Mouse (Mus musculus) urinary bladder, postnatal 10 days (tissue): Measurements from ENCODE around the gene Dnajb7.
A peak's percentile ranks its signal among the peaks of the same experiment; 100 is the strongest.
"Not testable (repeated sequence)": the region's sequence is repeated elsewhere in the genome, so short reads cannot be mapped to it uniquely, and the experiment has no call there.

Source experiments
- DNase-seq: peaks from one replicate; pipeline ENCODE4 v3.0.0; 2022; ENCODE audit warnings: low spot score

The Dnajb7 gene

GRCm38 (mm10) chr15:81408199-81408598 is at the start of gene Dnajb7:
Dnajb7 (minus strand) TSS chr15:81408299.
- DNase-seq: no peak

- no peak for DNase-seq
Observed at GRCm38 (mm10) chr15:81448463-81448862, 40.4 kb upstream of the Dnajb7 start.

GRCm38 (mm10) chr15:81439236-81439635 is 31.1 kb upstream of the Dnajb7 start:
- DNase-seq: no peak

- no peak for DNase-seq
Observed at GRCm38 (mm10) chr15:81438345-81438744, 30.2 kb upstream of the Dnajb7 start.

GRCm38 (mm10) chr15:81431195-81431594 is 23.1 kb upstream of the Dnajb7 start:
- DNase-seq: no peak

GRCm38 (mm10) chr15:81427947-81428346 is 19.8 kb upstream of the Dnajb7 start:
- DNase-seq: no peak

- no peak for DNase-seq
Observed at GRCm38 (mm10) chr15:81425311-81425710, 17.2 kb upstream of the Dnajb7 start.

GRCm38 (mm10) chr15:81422156-81422681 is 14.1 kb upstream of the Dnajb7 start:
- DNase-seq: no peak

- no peak for DNase-seq
Observed at GRCm38 (mm10) chr15:81421454-81421853, 13.4 kb upstream of the Dnajb7 start.

- DNase-seq: no peak
Observed at GRCm38 (mm10) chr15:81418065-81418464, 10.0 kb upstream of the Dnajb7 start.

- DNase-seq: not testable (repeated sequence)
Observed at GRCm38 (mm10) chr15:81416763-81417310, 8.7 kb upstream of the Dnajb7 start.

- no peak for DNase-seq
Observed at GRCm38 (mm10) chr15:81405008-81405407, 3.1 kb downstream of the Dnajb7 start.

- peak; percentile 98 for DNase-seq
Observed at GRCm38 (mm10) chr15:81399638-81400315, 8.3 kb downstream of the Dnajb7 start, which contains the start of the genes St13 and Xpnpep3. St13 (minus strand) TSS chr15:81400077. Xpnpep3 (plus strand) TSS chr15:81400138.

- DNase-seq: no peak
Observed at GRCm38 (mm10) chr15:81399297-81399637, 8.8 kb downstream of the Dnajb7 start.

- DNase-seq: no peak
Observed at GRCm38 (mm10) chr15:81398189-81398588, 9.9 kb downstream of the Dnajb7 start.

GRCm38 (mm10) chr15:81394211-81394915 is 13.7 kb downstream of the Dnajb7 start:
- no peak for DNase-seq

- no peak for DNase-seq
Observed at GRCm38 (mm10) chr15:81392997-81393396, 15.1 kb downstream of the Dnajb7 start.

- no peak for DNase-seq
Observed at GRCm38 (mm10) chr15:81386327-81386726, 21.8 kb downstream of the Dnajb7 start.

- no peak for DNase-seq
Observed at GRCm38 (mm10) chr15:81378845-81379244, 29.3 kb downstream of the Dnajb7 start.

GRCm38 (mm10) chr15:81374621-81375020 is 33.5 kb downstream of the Dnajb7 start:
- DNase-seq: no peak

- no peak for DNase-seq
Observed at GRCm38 (mm10) chr15:81370356-81370755, 37.7 kb downstream of the Dnajb7 start.

- no peak for DNase-seq
Observed at GRCm38 (mm10) chr15:81368601-81369000, 39.5 kb downstream of the Dnajb7 start.

- no peak for DNase-seq
Observed at GRCm38 (mm10) chr15:81366241-81366640, 41.9 kb downstream of the Dnajb7 start.
